Mouse (Mus musculus) MEL (cell line): ENCODE measurements around the gene Myo9b. TPM values are rescaled to one million over a fixed set of nuclear protein-coding genes. Genes with fewer than 3 reads are reported as not detected.
A peak's percentile ranks its signal among the peaks of the same experiment; 100 is the strongest.

ENCODE experiments used
- DNase-seq: peaks from one replicate; pipeline ENCODE4 v3.0.0; 2011; ENCODE audit warnings: low read depth, low spot score
- H3K27ac ChIP-seq: 2 replicates; pipeline ENCODE4 v1.5.1; 2012; ENCODE audit warnings: low read depth, mild to moderate bottlenecking, control low read depth, low read length, moderate library complexity; ENCODE audit not compliant: control insufficient read depth
- H3K27me3 ChIP-seq, 2 experiments: fragments of 150-350 bp in 1 of 2; sonication (generic) in 1 of 2; 2 replicates each; pipeline ENCODE4 v1.6.1; 2012; ENCODE audit warnings: low read length in 2 of 2, mild to moderate bottlenecking in 2 of 2, improper control_type of control experiment in 1 of 2, moderate library complexity in 1 of 2; ENCODE audit not compliant: insufficient read depth in 2 of 2, control insufficient read depth in 1 of 2
- H3K36me3 ChIP-seq, 2 experiments: 2 replicates each; pipeline ENCODE4 v1.6.1; 2012 to 2014; ENCODE audit warnings: low read length in 2 of 2, improper control_type of control experiment in 1 of 2, inconsistent platforms in 1 of 2, mild to moderate bottlenecking in 1 of 2; ENCODE audit not compliant: insufficient read depth in 2 of 2, control insufficient read depth in 1 of 2
- H3K4me1 ChIP-seq, 2 experiments: fragments of 150-350 bp in 1 of 2; sonication (generic) in 1 of 2; 2 replicates each; pipeline ENCODE4 v1.6.1; 2012; ENCODE audit warnings: low read length in 2 of 2, improper control_type of control experiment in 1 of 2, mild to moderate bottlenecking in 1 of 2; ENCODE audit not compliant: insufficient read depth in 2 of 2, control insufficient read depth in 1 of 2
- H3K4me3 ChIP-seq, 2 experiments: fragments of 150-350 bp in 1 of 2; sonication (generic) in 1 of 2; 2 replicates each; pipeline ENCODE4 v1.5.1; 2012; ENCODE audit warnings: low read depth in 2 of 2, low read length in 2 of 2, mild to moderate bottlenecking in 2 of 2, moderate library complexity in 2 of 2, control low read depth in 1 of 2, improper control_type of control experiment in 1 of 2; ENCODE audit not compliant: control insufficient read depth in 1 of 2, insufficient read depth in 1 of 2
- H3K79me2 ChIP-seq: 2 replicates; pipeline ENCODE4 v1.6.1; 2012; ENCODE audit warnings: mild to moderate bottlenecking, low read length, moderate library complexity; ENCODE audit not compliant: control insufficient read depth, poor library complexity, insufficient read depth
- H3K9ac ChIP-seq: 2 replicates; pipeline ENCODE4 v1.6.1; 2012; ENCODE audit warnings: low read depth, mild to moderate bottlenecking, control low read depth, low read length, moderate library complexity; ENCODE audit not compliant: control insufficient read depth, poor library complexity, severe bottlenecking
- H3K9me3 ChIP-seq: fragments of 150-350 bp; sonication (generic); replicated peaks from 2 replicates; pipeline ENCODE4 v1.6.1; 2012; ENCODE audit warnings: mild to moderate bottlenecking, low read length, improper control_type of control experiment, moderate library complexity; ENCODE audit not compliant: insufficient read depth
- CHD2 ChIP-seq: IDR thresholded peaks from 2 replicates; pipeline ENCODE4 v1.6.1; 2011; ENCODE audit warnings: low read length, improper control_type of control experiment
- ELF1 ChIP-seq: IDR thresholded peaks from 2 replicates; pipeline ENCODE4 v1.6.1; 2014; ENCODE audit warnings: low read depth, mild to moderate bottlenecking, inconsistent platforms, low read length, improper control_type of control experiment, moderate library complexity
- GATA1 ChIP-seq: IDR thresholded peaks from 2 replicates; pipeline ENCODE4 v1.6.1; 2011; ENCODE audit warnings: low read depth, low read length, improper control_type of control experiment
- MEF2A ChIP-seq: IDR thresholded peaks from 2 replicates; pipeline ENCODE4 v1.6.1; 2014; ENCODE audit warnings: low read depth, mild to moderate bottlenecking, inconsistent platforms, low read length, improper control_type of control experiment; ENCODE audit not compliant: poor library complexity, insufficient replicate concordance, severe bottlenecking; ENCODE audit errors: extremely low read depth
- MXI1 ChIP-seq: IDR thresholded peaks from 2 replicates; pipeline ENCODE4 v1.6.1; 2011; ENCODE audit warnings: mild to moderate bottlenecking, low read depth, low read length, improper control_type of control experiment
- MYC ChIP-seq: IDR thresholded peaks from 2 replicates; pipeline ENCODE4 v1.6.1; 2011; ENCODE audit warnings: low read depth, mild to moderate bottlenecking, low read length, improper control_type of control experiment, moderate library complexity
- NRF1 ChIP-seq: IDR thresholded peaks from 2 replicates; pipeline ENCODE4 v1.6.1; 2014; ENCODE audit warnings: low read depth, mild to moderate bottlenecking, inconsistent platforms, low read length, improper control_type of control experiment, moderate library complexity; ENCODE audit not compliant: poor library complexity, insufficient read depth, severe bottlenecking
- POLR2A ChIP-seq, 2 experiments: IDR thresholded peaks; 2 replicates each; pipeline ENCODE4 v1.6.1; 2011 to 2012; ENCODE audit warnings: low read length in 2 of 2, mild to moderate bottlenecking in 2 of 2, control low read depth in 1 of 2, improper control_type of control experiment in 1 of 2, low read depth in 1 of 2, moderate library complexity in 1 of 2; ENCODE audit not compliant: control insufficient read depth in 1 of 2, insufficient read depth in 1 of 2, poor library complexity in 1 of 2
- POLR2AphosphoS2 ChIP-seq: IDR thresholded peaks from 2 replicates; pipeline ENCODE4 v1.6.1; 2011; ENCODE audit warnings: low read length, improper control_type of control experiment
- POLR2AphosphoS5 ChIP-seq: IDR thresholded peaks from 2 replicates; pipeline ENCODE4 v1.6.1; 2012; ENCODE audit warnings: low read depth, borderline replicate concordance, mild to moderate bottlenecking, inconsistent platforms, low read length, moderate library complexity, mixed read lengths
- RAD21 ChIP-seq: IDR thresholded peaks from 2 replicates; pipeline ENCODE4 v1.6.1; 2011; ENCODE audit warnings: mild to moderate bottlenecking, low read depth, low read length, improper control_type of control experiment
- RCOR1 ChIP-seq: IDR thresholded peaks from 2 replicates; pipeline ENCODE4 v1.6.1; 2012; ENCODE audit warnings: low read depth, mild to moderate bottlenecking, inconsistent platforms, low read length, improper control_type of control experiment
- SIN3A ChIP-seq: IDR thresholded peaks from 2 replicates; pipeline ENCODE4 v1.6.1; 2012; ENCODE audit warnings: low read length, improper control_type of control experiment, inconsistent platforms
- SMC3 ChIP-seq: IDR thresholded peaks from 2 replicates; pipeline ENCODE4 v1.6.1; 2011; ENCODE audit warnings: low read depth, low read length, improper control_type of control experiment
- TAL1 ChIP-seq: IDR thresholded peaks from 2 replicates; pipeline ENCODE4 v1.6.1; 2012; ENCODE audit warnings: mild to moderate bottlenecking, inconsistent platforms, low read length, moderate library complexity, mixed read lengths
- TCF12 ChIP-seq: IDR thresholded peaks from 2 replicates; pipeline ENCODE4 v1.6.1; 2014; ENCODE audit warnings: low read depth, mild to moderate bottlenecking, inconsistent platforms, low read length, improper control_type of control experiment, moderate library complexity
- UBTF ChIP-seq: IDR thresholded peaks from 2 replicates; pipeline ENCODE4 v1.6.1; 2012; ENCODE audit warnings: low read depth, mild to moderate bottlenecking, inconsistent platforms, low read length, improper control_type of control experiment, moderate library complexity, borderline replicate concordance; ENCODE audit not compliant: insufficient read depth
- USF2 ChIP-seq, 2 experiments: IDR thresholded peaks; 2 replicates each; pipeline ENCODE4 v1.6.1; 2011 to 2012; ENCODE audit warnings: improper control_type of control experiment in 2 of 2, low read length in 2 of 2, borderline replicate concordance in 1 of 2, inconsistent platforms in 1 of 2, low read depth in 1 of 2, mild to moderate bottlenecking in 1 of 2; ENCODE audit not compliant: insufficient read depth in 1 of 2
- ZKSCAN1 ChIP-seq: IDR thresholded peaks from 2 replicates; pipeline ENCODE4 v1.6.1; 2012; ENCODE audit warnings: low read depth, mild to moderate bottlenecking, inconsistent platforms, low read length, improper control_type of control experiment, moderate library complexity
- polyA plus RNA-seq, 2 experiments: library from polyadenylated mRNA; stranded (reverse) in 1 of 2; unstranded in 1 of 2; fragments of >175 nt in 1 of 2; fragments of >200 nt in 1 of 2; gene quantifications; 2 replicates each; pipeline versions ENCODE4 v1.2.1 to v1.2.4; 2012; ENCODE audit warnings: low replicate concordance in 2 of 2, low read depth in 1 of 2; ENCODE audit not compliant: insufficient read length in 2 of 2, insufficient read depth in 1 of 2, missing spikeins in 1 of 2
- total RNA-seq: library from RNA; depleted of rRNA; stranded (reverse); fragments of 300-350 nt; gene quantifications from 2 replicates; pipeline ENCODE4 v1.2.3, GENCODE M21; 2012

The Myo9b gene
- total and polyA plus RNA-seq, 3 experiments = 35.8 to 54.8 (median 52.3) TPM

- H3K4me1 ChIP-seq = peaks cover 0 to 8% of the 10 kb centered on the region in 2 experiments; a peak in 2 of 4 replicates
These were observed 108.0 kb downstream of the Myo9b start for GRCm38 (mm10) chr8:71380178-71381171.

GRCm38 (mm10) chr8:71381421-71381970 is 109.0 kb downstream of the Myo9b start, which contains the start of gene Nr2f6:
Nr2f6 (minus strand) TSS chr8:71381960.
- peaks cover 0 to 8% of the 10 kb centered on the region in 2 experiments; a peak in 2 of 4 replicates for H3K4me1 ChIP-seq
- no peaks in the 10 kb centered on the region; a peak in 1 of 4 replicates for H3K36me3 ChIP-seq
- H3K9ac ChIP-seq = peak within 1 kb of the TSS; percentile 95
- peak within 1 kb of the TSS; percentile 84 to 91 for H3K4me3 ChIP-seq
- peak; percentile 24; the same call in 1 of the 2 replicates for TF ChIP-seq MXI1
- TF ChIP-seq POLR2A (IDR thresholded peaks at IDR 0.05; ENCODE audit: control insufficient read depth in 1 of 2, insufficient read depth in 1 of 2, low read depth in 1 of 2, low read length in 2 of 2, poor library complexity in 1 of 2) = peak in 1 of 2 experiments; percentile 25; a peak in 1 of 4 replicates
- TF ChIP-seq SIN3A = peak; percentile 46; the same call in 1 of the 2 replicates
- TF ChIP-seq UBTF = peak; percentile 97
- TF ChIP-seq CHD2 = no peak
- peaks cover 10% of the 10 kb centered on the region for H3K79me2 ChIP-seq
- DNase-seq = peak; percentile 61
- peak within 1 kb of the TSS; percentile 40 for H3K27ac ChIP-seq
- no peaks in the 10 kb centered on the region for H3K9me3 ChIP-seq
- no peaks in the 10 kb centered on the region for H3K27me3 ChIP-seq

More at GRCm38 (mm10) chr8:71380178-71381171, 108.0 kb downstream of the Myo9b start:
- TF ChIP-seq TCF12 (no peak), POLR2AphosphoS5 (no peak), MYC (no peak), GATA1 (no peak), MEF2A (no peak), ELF1 (no peak), MXI1 (no peak), RCOR1 (no peak), UBTF (no peak), RAD21 (no peak), NRF1 (no peak), POLR2AphosphoS2 (no peak), ZKSCAN1 (no peak), TAL1 (no peak), USF2 (IDR thresholded peaks at IDR 0.05; ENCODE audit: borderline replicate concordance in 1 of 2, insufficient read depth in 1 of 2, low read depth in 1 of 2, low read length in 2 of 2) (no peak), SMC3 (no peak)
- no peaks in the 10 kb centered on the region for H3K9me3 ChIP-seq
- H3K9ac ChIP-seq = peak overlapping the region; percentile 95
- H3K36me3 ChIP-seq = no peaks in the 10 kb centered on the region; a peak in 1 of 4 replicates
- H3K27me3 ChIP-seq = no peaks in the 10 kb centered on the region
- peaks cover 10% of the 10 kb centered on the region for H3K79me2 ChIP-seq
- no peak overlapping the region for H3K27ac ChIP-seq
- no peak for DNase-seq
- peak overlapping the region; percentile 84 to 90 for H3K4me3 ChIP-seq
